Mouse (Mus musculus) lung, adult 10 weeks (tissue): ENCODE data around the gene Msh4. TPM values are rescaled to one million over a fixed set of nuclear protein-coding genes. Genes with fewer than 3 reads are reported as not detected.

Experiments
- polyA plus RNA-seq: library from polyadenylated mRNA; stranded (reverse); fragments of 350-450 nt; fragmentation: Illumina TruSeq; extraction: RNeasy Lipid Tissue Mini Kit (QIAGEN cat#74804); gene quantifications from one replicate; pipeline ENCODE4 v1.2.3, GENCODE M21; 2014; ENCODE audit warnings: low read depth, low replicate concordance; ENCODE audit not compliant: insufficient read depth

The Msh4 gene
- not detected for polyA plus RNA-seq

DNA sequence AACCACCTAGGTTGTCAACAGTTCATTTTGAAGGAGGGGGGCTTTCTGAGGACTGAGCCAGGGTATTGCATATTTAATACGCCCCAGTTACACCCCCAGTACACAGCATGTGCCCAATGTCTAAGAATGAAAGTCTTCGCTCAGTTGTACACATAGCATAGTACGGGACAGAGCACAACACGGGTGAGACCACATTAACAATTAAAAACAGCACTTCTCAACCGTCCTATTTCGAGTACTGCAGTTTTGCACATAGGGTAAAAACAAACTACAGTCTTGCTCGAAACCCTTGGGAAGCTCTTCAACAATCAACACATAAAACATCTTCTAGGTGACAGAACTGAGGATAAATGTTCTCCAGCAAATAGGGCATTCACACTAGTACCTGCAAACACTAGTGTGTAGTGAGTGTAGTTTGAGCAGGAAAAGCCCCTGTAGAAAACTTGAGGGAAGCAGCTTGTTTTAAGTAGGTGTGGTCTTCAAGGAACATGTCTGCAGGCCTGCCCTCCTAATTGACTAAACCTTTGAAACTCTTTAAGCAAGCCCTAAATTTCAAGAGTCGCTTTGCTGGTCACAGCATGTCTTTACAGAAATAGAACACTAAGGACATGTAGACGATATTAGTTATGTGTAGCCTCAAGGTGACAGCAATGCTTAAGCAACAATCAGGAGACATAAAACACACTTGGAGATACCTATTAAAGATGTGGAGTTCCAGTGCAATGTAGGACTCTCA lies at the start of gene Msh4:
TSS of gene Msh4 (minus strand) at position 3 of the 736 bp plus-strand sequence.

DNA sequence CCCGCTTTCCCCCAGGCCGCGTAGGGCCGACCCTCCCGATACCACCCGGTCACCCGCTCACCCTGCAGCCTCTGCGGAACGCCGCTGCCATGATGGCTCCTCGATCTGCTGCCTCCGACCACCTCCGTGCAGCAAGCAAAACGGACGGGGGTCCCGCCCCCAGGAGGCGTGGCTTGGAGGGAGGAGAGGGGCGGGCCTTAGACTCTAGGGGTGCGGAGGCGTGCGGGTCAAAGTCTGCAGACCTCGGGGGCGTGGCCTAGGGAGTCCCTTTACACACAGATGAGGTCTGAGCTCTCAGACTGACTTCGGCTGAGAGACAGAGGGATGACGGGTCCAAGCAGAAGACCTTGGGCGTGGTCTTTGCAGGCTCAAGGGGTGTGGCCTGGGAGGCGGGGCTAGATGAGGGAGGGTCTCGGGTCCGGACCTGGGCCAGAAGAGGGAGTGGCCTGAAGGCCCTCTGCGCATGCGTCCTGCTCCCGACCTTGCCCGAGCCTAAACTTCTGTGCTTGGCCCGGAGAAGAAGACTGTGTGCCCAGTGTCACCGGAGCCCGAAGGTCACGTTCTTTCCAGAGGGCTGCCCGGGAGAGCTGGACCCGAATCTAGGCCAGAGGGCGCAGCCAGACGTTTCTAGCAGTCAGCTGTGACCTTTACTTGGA lies 38.5 kb upstream of the Msh4 start, which contains the start of gene Acadm:
TSS of gene Acadm (minus strand) at position 298 of the 656 bp plus-strand sequence.

DNA sequence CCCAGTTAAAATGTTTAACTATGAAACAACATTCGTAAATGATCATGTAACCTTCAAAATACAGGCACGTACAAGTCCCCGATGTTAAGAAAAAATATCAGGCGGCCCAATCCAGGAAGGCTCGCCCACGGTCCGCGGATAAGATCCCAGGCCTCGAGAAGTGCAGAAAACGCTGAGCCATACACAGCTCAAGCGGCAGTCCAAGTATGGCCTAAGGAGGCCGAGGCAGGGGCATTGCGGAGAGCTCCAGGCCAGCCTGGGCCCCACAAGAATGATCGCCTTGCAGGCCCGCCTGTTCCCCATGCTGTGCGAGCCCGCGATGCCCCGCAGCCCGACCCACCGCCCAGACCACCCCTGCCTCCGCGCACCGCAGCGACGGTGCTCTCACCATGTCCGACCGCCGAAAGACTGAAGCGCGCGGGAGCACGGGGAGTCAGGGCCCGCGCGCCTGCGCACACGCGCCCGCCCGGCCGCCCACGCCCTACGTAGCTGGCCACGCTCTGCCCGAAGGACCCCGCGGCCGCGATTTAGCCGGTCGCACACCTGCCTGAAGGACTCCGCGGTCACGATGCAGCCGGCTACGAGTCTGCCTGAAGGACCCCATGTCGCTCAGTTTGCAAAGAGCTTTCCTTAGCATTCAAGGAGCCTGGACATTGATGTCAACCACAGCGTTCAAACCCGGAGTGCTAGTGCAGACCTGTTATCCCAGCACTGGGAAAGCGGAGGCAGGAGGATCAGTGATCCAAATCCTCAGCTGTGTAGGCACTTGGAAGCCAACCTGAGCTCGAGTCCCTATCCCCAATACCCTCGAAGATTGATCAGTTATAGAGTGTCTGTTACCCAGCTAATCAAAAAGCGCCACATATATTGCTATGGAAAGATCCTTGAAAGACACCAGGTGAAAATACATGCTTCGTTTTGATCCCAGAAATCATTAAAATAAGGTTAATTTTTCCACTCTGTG lies 6.9 kb upstream of the Msh4 start, which contains the start of gene Rabggtb:
TSS of gene Rabggtb (minus strand) at position 464 of the 964 bp plus-strand sequence.

DNA sequence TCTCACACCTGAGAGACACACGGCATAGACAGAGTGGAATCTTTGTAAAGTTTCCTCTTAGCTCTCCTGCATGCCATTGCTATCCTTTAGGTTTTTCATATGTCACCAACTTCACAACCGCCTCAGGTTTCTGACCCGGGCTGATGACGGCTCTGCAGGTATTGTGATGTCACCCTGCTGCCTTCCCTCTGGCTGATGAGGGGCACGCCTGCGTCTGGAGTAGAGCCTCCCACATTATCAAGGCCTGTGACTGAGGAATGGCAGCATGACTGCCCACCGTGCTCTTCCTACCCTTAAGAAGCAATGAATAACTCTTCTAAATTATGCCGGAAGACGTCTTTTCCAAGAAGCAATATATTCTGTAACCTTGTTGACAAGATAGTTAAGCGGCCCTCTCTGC lies 61.9 kb downstream of the Msh4 start, which contains the start of gene Asb17:
TSS of gene Asb17 (plus strand) at position 180 of the 400 bp plus-strand sequence.

Other genes with a start within 250 kb of the Msh4 start
- gene St6galnac3, start 181.0 kb downstream of the Msh4 start, polyA plus RNA-seq, result 3.3 TPM
- not detected for gene Asb17, start 61.9 kb downstream of the Msh4 start, polyA plus RNA-seq
- 40.4 TPM for gene Rabggtb, start 6.9 kb upstream of the Msh4 start, polyA plus RNA-seq
- gene Acadm, start 38.5 kb upstream of the Msh4 start, polyA plus RNA-seq, result 84.3 TPM
- gene Slc44a5, start 67.3 kb upstream of the Msh4 start, polyA plus RNA-seq, result 0.08 TPM